Mouse (Mus musculus): ENCODE results near the gene Iqgap1.

- TF ChIP-seq POLR2A (IDR thresholded peaks at IDR 0.05; ENCODE audit: borderline replicate concordance, low read depth, low read length): no peak
- TF ChIP-seq CTCF (IDR thresholded peaks at IDR 0.05; ENCODE audit: low read depth, low read length): no peak
These were observed 39.7 kb upstream of the Iqgap1 start for GRCm38 (mm10) chr7:80865521-80865920.
